Mouse (Mus musculus) macrophage (primary cell): ENCODE results near the gene Adtrp. TPM values are rescaled to one million over a fixed set of nuclear protein-coding genes. Genes with fewer than 3 reads are reported as not detected.

Experiments
- H3K27ac ChIP-seq: fragments of 350-480 bp; formaldehyde crosslinking; 2 replicates; pipeline ENCODE4 v1.9.0; 2021
- H3K36me3 ChIP-seq: fragments of 350-480 bp; formaldehyde crosslinking; 2 replicates; pipeline ENCODE4 v1.9.0; 2021; ENCODE audit errors: inconsistent target
- H3K4me3 ChIP-seq: fragments of 350-480 bp; formaldehyde crosslinking; 2 replicates; pipeline ENCODE4 v1.9.0; 2021; ENCODE audit errors: inconsistent target
- H3K79me2 ChIP-seq: fragments of 350-480 bp; formaldehyde crosslinking; 2 replicates; pipeline ENCODE4 v1.9.0; 2021; ENCODE audit errors: inconsistent target
- WGBS: methylation state at CpG from one replicate; pipeline ENCODE4 v1.1.7; 2026; ENCODE audit warnings: inconsistent platforms; ENCODE audit not compliant: missing documents; 5-methylcytosine and 5-hydroxymethylcytosine counted together
- polyA plus RNA-seq: library from polyadenylated mRNA; stranded (reverse); fragments of 250-400 nt; gene quantifications from 3 replicates; pipeline ENCODE4 v1.2.4, GENCODE M21; 2018; ENCODE audit warnings: inconsistent platforms

The Adtrp gene
- polyA plus RNA-seq, 1 experiment from 2014 or later, result 0.57 TPM

GRCm38 (mm10) chr13:41855206-41856185, 8.0 kb upstream of the Adtrp start:
- Histone ChIP-seq H3K27ac (no peak overlapping the region), H3K4me3 (no peak overlapping the region), H3K36me3 (no peaks in the 10 kb centered on the region), H3K79me2 (no peaks in the 10 kb centered on the region)
- 68% methylated on average over 13 of the region's 13 CpGs for WGBS

- no peaks in the 10 kb centered on the region for H3K79me2 ChIP-seq
- H3K36me3 ChIP-seq, result no peaks in the 10 kb centered on the region
- WGBS, result 90% methylated on average over 3 of the region's 3 CpGs
- H3K27ac ChIP-seq, result no peak overlapping the region
- no peak overlapping the region for H3K4me3 ChIP-seq
These were observed 3.4 kb upstream of the Adtrp start for GRCm38 (mm10) chr13:41850727-41851378.

GRCm38 (mm10) chr13:41846516-41846915, 968 bp downstream of the Adtrp start:
- H3K4me3 ChIP-seq, result no peak overlapping the region
- no peak overlapping the region for H3K27ac ChIP-seq
- no peaks in the 10 kb centered on the region for H3K36me3 ChIP-seq
- H3K79me2 ChIP-seq, result no peaks in the 10 kb centered on the region
- WGBS, result 93% methylated on average over 5 of the region's 5 CpGs

GRCm38 (mm10) chr13:41845013-41845412, 2.5 kb downstream of the Adtrp start:
- no peak overlapping the region for H3K27ac ChIP-seq
- 98% methylated on average over 5 of the region's 5 CpGs for WGBS
- no peaks in the 10 kb centered on the region for H3K36me3 ChIP-seq
- no peaks in the 10 kb centered on the region for H3K79me2 ChIP-seq
- no peak overlapping the region for H3K4me3 ChIP-seq

GRCm38 (mm10) chr13:41844071-41844470, 3.4 kb downstream of the Adtrp start:
- Histone ChIP-seq H3K4me3 (no peak overlapping the region), H3K36me3 (no peaks in the 10 kb centered on the region), H3K27ac (no peak overlapping the region), H3K79me2 (no peaks in the 10 kb centered on the region)
- 97% methylated on average over 4 of the region's 4 CpGs for WGBS

GRCm38 (mm10) chr13:41833614-41834139, 13.8 kb downstream of the Adtrp start:
- WGBS, result 93% methylated on average over 8 of the region's 8 CpGs
- H3K79me2 ChIP-seq, result no peaks in the 10 kb centered on the region
- H3K27ac ChIP-seq, result no peak overlapping the region
- H3K36me3 ChIP-seq, result no peaks in the 10 kb centered on the region
- H3K4me3 ChIP-seq, result no peak overlapping the region

GRCm38 (mm10) chr13:41828296-41828754, 19.2 kb downstream of the Adtrp start:
- Histone ChIP-seq H3K79me2 (no peaks in the 10 kb centered on the region), H3K4me3 (no peak overlapping the region), H3K27ac (no peak overlapping the region), H3K36me3 (no peaks in the 10 kb centered on the region)
- WGBS, result 97% methylated on average over 8 of the region's 8 CpGs

GRCm38 (mm10) chr13:41827581-41827980, 19.9 kb downstream of the Adtrp start:
- H3K79me2 ChIP-seq, result no peaks in the 10 kb centered on the region
- WGBS, result 93% methylated on average over 3 of the region's 5 CpGs
- H3K4me3 ChIP-seq, result no peak overlapping the region
- H3K27ac ChIP-seq, result no peak overlapping the region
- no peaks in the 10 kb centered on the region for H3K36me3 ChIP-seq

GRCm38 (mm10) chr13:41825379-41825966, 22.0 kb downstream of the Adtrp start:
- Histone ChIP-seq H3K36me3 (no peaks in the 10 kb centered on the region), H3K27ac (no peak overlapping the region), H3K4me3 (no peak overlapping the region), H3K79me2 (no peaks in the 10 kb centered on the region)
- WGBS, result 22% methylated on average over 11 of the region's 11 CpGs

- Histone ChIP-seq H3K4me3 (no peak overlapping the region), H3K27ac (no peak overlapping the region), H3K79me2 (no peaks in the 10 kb centered on the region), H3K36me3 (no peaks in the 10 kb centered on the region)
- WGBS, result 80% methylated on average over 3 of the region's 3 CpGs
These were observed 24.4 kb downstream of the Adtrp start for GRCm38 (mm10) chr13:41823077-41823476.

- no peak overlapping the region for H3K4me3 ChIP-seq
- no peaks in the 10 kb centered on the region for H3K36me3 ChIP-seq
- no peaks in the 10 kb centered on the region for H3K79me2 ChIP-seq
- 61% methylated on average over 2 of the region's 2 CpGs for WGBS
- no peak overlapping the region for H3K27ac ChIP-seq
These were observed 24.9 kb downstream of the Adtrp start for GRCm38 (mm10) chr13:41822617-41823016.

GRCm38 (mm10) chr13:41822091-41822490, 25.4 kb downstream of the Adtrp start:
- H3K79me2 ChIP-seq, result no peaks in the 10 kb centered on the region
- H3K36me3 ChIP-seq, result no peaks in the 10 kb centered on the region
- no peak overlapping the region for H3K27ac ChIP-seq
- WGBS, result 100% methylated on average over 1 of the region's 5 CpGs
- no peak overlapping the region for H3K4me3 ChIP-seq

GRCm38 (mm10) chr13:41820947-41821346, 26.5 kb downstream of the Adtrp start:
- no peaks in the 10 kb centered on the region for H3K36me3 ChIP-seq
- H3K27ac ChIP-seq, result no peak overlapping the region
- no peak overlapping the region for H3K4me3 ChIP-seq
- no peaks in the 10 kb centered on the region for H3K79me2 ChIP-seq
- 92% methylated on average over 2 of the region's 3 CpGs for WGBS

GRCm38 (mm10) chr13:41819918-41820317, 27.6 kb downstream of the Adtrp start:
- whole genome bisulfite sequencing, result 72% methylated on average over 4 of the region's 4 CpGs
- Histone ChIP-seq H3K36me3 (no peaks in the 10 kb centered on the region), H3K4me3 (no peak overlapping the region), H3K79me2 (no peaks in the 10 kb centered on the region), H3K27ac (0 out of 2 replicates have a peak overlapping the region, but pooled peaks have one; percentile 5)
